Mouse (Mus musculus) embryonic fibroblast, embryonic 13.5 days (primary cell): ENCODE data around the gene Gas2l1.

Experiments
- CTCF ChIP-seq: IDR thresholded peaks from 2 replicates; pipeline ENCODE4 v1.5.1; 2011; ENCODE audit warnings: mild to moderate bottlenecking, control low read depth, low read length, moderate library complexity, borderline replicate concordance; ENCODE audit not compliant: insufficient read depth
- POLR2A ChIP-seq: IDR thresholded peaks from 2 replicates; pipeline ENCODE4 v1.6.1; 2011; ENCODE audit warnings: low read depth, mild to moderate bottlenecking, control low read depth, low read length, moderate library complexity

- no peak for TF ChIP-seq POLR2A
- TF ChIP-seq CTCF, result no peak
Observed at GRCm38 (mm10) chr11:5062860-5063505, 2.1 kb downstream of the Gas2l1 start.
